Mouse (Mus musculus) neural tube, embryonic 12.5 days (tissue): ENCODE measurements at regions not wholly inside any gene's neighbourhood (a gene's known extent, or its start where the extent isn't known, plus 50 kb on each side); places are given as distances from the start of the nearest gene placed in this dataset.

Experiments
- ATAC-seq: fragments of 200-750 bp; cut with Nextera tagmentation; 2 replicates; pipeline ENCODE4 v1.8.0; 2017; ENCODE audit warnings: low read depth, mild to moderate bottlenecking, moderate TSS enrichment, moderate library complexity; ENCODE audit not compliant: low FRiP score
- H3K27ac ChIP-seq: fragments of 300-500 bp; sonication (generic); 2 replicates; pipeline ENCODE4 v1.5.1; 2016
- H3K27me3 ChIP-seq: fragments of 300-500 bp; sonication (generic); replicated peaks from 2 replicates; pipeline ENCODE4 v1.6.1; 2016; ENCODE audit warnings: mild to moderate bottlenecking
- H3K36me3 ChIP-seq: fragments of 300-500 bp; sonication (generic); 2 replicates; pipeline ENCODE4 v1.6.1; 2016; ENCODE audit warnings: mild to moderate bottlenecking
- H3K4me1 ChIP-seq: fragments of 300-500 bp; sonication (generic); 2 replicates; pipeline ENCODE4 v1.6.1; 2016
- H3K4me2 ChIP-seq: fragments of 300-500 bp; sonication (generic); replicated peaks from 2 replicates; pipeline ENCODE4 v1.6.1; 2016; ENCODE audit warnings: mild to moderate bottlenecking
- H3K4me3 ChIP-seq: fragments of 300-500 bp; sonication (generic); 2 replicates; pipeline ENCODE4 v1.5.1; 2016
- H3K9ac ChIP-seq: fragments of 300-500 bp; sonication (generic); 2 replicates; pipeline ENCODE4 v1.6.1; 2016; ENCODE audit warnings: mild to moderate bottlenecking
- H3K9me3 ChIP-seq: fragments of 300-500 bp; sonication (generic); 2 replicates; pipeline ENCODE4 v1.6.1; 2016; ENCODE audit warnings: mild to moderate bottlenecking
- WGBS: fragments of 180-500 bp; shearing (Covaris S2); methylation state at CpG from one replicate; pipeline ENCODE4 v1.1.7; 2016; 5-methylcytosine and 5-hydroxymethylcytosine counted together

DNA sequence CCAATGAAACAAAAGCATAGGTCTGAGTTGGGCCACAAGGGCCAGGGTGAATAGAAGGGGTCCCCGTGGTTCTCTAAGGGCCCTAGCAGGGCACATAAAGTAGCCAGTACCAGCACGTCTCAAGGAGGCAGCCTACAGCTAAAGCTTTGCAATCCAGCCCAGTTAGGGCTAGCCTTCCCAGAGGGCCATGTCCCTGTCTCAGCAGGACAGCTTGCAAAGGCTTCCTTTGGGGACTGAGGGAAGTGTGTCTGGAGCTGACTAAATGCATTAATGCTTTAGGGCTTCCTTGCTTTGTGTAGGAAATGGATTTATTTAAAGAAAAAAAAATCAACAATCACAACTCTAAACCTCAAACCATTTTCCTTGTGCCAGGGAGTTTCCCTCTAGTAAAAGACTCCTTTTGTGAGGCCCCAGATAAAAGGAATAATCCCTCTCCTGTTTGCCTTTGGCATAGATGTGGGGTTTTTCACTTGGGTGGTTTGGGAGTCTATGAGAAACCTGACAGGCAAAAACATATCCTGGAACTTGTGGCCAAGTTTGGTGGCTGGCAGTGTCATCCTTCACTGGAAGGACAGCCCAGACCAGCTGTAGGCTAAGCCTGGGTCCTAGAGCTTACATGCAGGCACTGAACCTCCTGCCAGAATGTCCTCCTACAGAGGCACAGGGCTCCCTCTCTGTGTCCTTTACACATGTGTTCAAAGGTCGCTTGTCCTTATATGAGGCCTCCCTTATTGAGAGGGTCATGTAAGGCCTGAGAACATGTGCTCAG is 197.7 kb upstream of the Cxcr4 start:
- Histone ChIP-seq H3K27ac (no peak overlapping the region), H3K4me3 (no peak overlapping the region), H3K36me3 (no peaks in the 10 kb centered on the region), H3K4me1 (no peaks in the 10 kb centered on the region), H3K4me2 (no peak overlapping the region), H3K9me3 (no peaks in the 10 kb centered on the region), H3K9ac (no peak overlapping the region), H3K27me3 (no peaks in the 10 kb centered on the region)
- 41% methylated on average over 3 of the region's 3 CpGs for WGBS
- ATAC-seq = no peak

DNA sequence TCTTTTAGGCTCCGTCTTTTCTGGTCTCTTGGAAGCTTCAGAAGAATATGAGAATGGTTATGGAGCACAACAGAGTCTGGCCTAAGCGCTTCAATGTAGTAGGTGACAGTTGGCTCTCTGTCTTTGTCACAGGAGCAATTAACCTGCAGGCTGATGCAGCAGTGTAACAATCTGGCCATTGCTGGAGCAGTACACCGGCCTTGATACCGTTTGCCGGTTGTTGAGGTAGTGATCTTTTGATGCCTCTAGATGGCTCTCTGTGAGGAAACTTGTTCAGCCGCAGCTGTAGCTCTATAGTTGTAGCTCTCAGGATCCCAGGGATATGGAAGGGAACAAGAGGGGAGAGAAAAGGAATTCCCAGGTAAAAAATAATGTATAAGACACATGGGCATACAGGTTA is 196.1 kb upstream of the Cxcr4 start:
- H3K27ac ChIP-seq = no peak overlapping the region
- no peaks in the 10 kb centered on the region for H3K4me1 ChIP-seq
- H3K36me3 ChIP-seq = no peaks in the 10 kb centered on the region
- H3K9me3 ChIP-seq = no peaks in the 10 kb centered on the region
- no peaks in the 10 kb centered on the region for H3K27me3 ChIP-seq
- H3K4me2 ChIP-seq = no peak overlapping the region
- ATAC-seq = no peak
- no peak overlapping the region for H3K9ac ChIP-seq
- WGBS = 39% methylated on average over 6 of the region's 6 CpGs
- H3K4me3 ChIP-seq = no peak overlapping the region

DNA sequence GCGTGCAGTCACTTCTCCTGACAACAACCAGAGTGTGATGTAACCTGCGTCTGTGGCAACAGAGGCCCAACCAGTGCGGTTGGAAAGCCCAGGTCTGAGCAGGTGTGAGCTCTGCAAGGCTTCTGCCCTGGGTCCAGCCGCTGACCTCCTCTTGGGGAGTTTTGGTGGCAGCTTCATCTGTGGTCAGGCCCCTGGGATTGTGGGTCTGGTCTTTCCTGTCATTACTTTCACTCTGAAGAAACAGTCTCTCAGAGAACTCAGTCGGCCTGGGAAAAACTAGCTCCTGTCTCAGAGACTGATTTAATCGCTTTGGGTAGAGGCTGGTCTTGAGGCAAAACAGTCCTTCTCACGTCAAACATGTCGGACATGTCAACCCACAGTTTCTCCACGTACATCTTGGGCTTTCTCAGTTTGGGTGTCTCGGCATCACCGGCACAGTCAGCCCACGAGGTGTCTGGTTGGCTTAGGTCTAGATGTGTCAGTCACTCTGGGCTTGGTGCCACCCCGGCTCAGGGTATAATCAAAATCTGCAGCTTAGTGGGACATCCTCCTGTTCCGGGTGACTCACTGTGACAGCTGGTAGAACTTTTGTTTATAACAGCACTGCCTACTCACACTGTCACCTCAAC is 195.0 kb upstream of the Cxcr4 start:
- ATAC-seq = no peak
- 91% methylated on average over 14 of the region's 14 CpGs for WGBS
- no peak overlapping the region for H3K4me2 ChIP-seq
- H3K4me1 ChIP-seq = no peaks in the 10 kb centered on the region
- no peak overlapping the region for H3K9ac ChIP-seq
- H3K27ac ChIP-seq = no peak overlapping the region
- H3K4me3 ChIP-seq = no peak overlapping the region
- no peaks in the 10 kb centered on the region for H3K27me3 ChIP-seq
- H3K9me3 ChIP-seq = no peaks in the 10 kb centered on the region
- no peaks in the 10 kb centered on the region for H3K36me3 ChIP-seq

DNA sequence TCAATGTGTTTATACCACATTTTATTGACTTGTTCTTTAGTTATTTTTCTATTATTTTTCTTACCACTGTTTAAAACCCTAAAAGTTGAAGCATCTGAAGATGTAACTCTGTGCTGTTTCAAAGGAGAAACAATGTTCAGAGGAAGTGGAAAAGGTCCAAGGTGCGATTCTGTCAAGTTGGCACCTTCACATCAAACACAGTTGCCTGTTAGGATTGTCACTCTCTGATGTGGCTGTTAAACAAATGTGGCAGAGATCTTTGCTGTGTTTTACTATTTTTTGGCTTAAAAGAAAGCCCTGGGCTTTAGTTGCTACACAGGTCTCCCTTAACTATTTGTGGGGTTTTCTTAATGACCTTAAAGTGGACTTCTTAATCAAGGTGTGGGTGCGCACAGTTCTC is 190.2 kb upstream of the Cxcr4 start:
- no peak for ATAC-seq
- H3K27me3 ChIP-seq = no peaks in the 10 kb centered on the region
- 85% methylated on average over 2 of the region's 2 CpGs for WGBS
- no peaks in the 10 kb centered on the region for H3K36me3 ChIP-seq
- H3K9me3 ChIP-seq = no peaks in the 10 kb centered on the region
- H3K4me2 ChIP-seq = no peak overlapping the region
- H3K9ac ChIP-seq = no peak overlapping the region
- H3K4me3 ChIP-seq = no peak overlapping the region
- no peak overlapping the region for H3K27ac ChIP-seq
- no peaks in the 10 kb centered on the region for H3K4me1 ChIP-seq

DNA sequence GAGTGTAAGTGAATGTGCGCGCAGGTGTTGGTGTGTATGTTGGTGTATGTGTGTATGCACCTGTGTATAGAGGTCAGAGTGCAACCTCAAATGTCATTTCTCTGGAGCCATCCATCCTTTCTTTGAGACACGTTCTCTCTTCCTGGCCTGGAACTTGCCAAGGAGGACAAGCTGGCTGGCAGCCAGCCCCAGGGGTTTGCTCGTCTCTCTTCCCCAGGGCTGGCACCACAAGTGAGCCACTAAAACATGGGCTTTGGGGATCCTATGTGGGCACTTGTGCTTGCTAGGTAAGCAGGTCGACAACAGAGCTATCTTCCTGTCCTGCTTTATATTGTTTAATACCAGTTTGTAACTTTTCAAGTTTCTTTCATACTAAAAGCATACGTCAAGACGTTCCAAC is 189.8 kb upstream of the Cxcr4 start:
- H3K36me3 ChIP-seq = no peaks in the 10 kb centered on the region
- H3K9ac ChIP-seq = no peak overlapping the region
- no peak overlapping the region for H3K27ac ChIP-seq
- WGBS = 77% methylated on average over 7 of the region's 7 CpGs
- H3K4me2 ChIP-seq = no peak overlapping the region
- H3K4me1 ChIP-seq = no peaks in the 10 kb centered on the region
- no peak for ATAC-seq
- no peak overlapping the region for H3K4me3 ChIP-seq
- no peaks in the 10 kb centered on the region for H3K27me3 ChIP-seq
- H3K9me3 ChIP-seq = no peaks in the 10 kb centered on the region

DNA sequence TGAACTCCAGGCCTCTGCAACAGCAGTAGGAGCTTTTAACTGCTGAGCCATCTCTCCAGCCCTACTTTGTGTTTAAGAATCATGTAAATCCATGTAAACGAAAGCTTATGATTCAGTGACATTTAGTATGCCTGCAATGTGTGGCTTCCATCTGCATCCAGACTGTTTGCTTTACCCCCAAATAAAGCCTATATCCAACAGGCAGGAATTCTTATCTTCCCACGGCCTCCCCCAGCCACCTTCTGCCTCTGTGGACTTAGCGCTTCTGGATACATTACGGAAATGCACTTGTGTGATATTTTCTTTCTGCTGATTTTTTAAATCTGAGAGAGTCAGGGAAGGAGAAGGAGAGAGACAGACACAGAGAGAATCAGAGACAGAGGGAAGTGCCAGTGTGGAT is 189.2 kb upstream of the Cxcr4 start:
- 95% methylated on average over 4 of the region's 4 CpGs for WGBS
- Histone ChIP-seq H3K4me2 (no peak overlapping the region), H3K4me1 (no peaks in the 10 kb centered on the region), H3K27ac (no peak overlapping the region), H3K9ac (no peak overlapping the region), H3K27me3 (no peaks in the 10 kb centered on the region), H3K36me3 (no peaks in the 10 kb centered on the region), H3K4me3 (no peak overlapping the region), H3K9me3 (no peaks in the 10 kb centered on the region)
- ATAC-seq = no peak

DNA sequence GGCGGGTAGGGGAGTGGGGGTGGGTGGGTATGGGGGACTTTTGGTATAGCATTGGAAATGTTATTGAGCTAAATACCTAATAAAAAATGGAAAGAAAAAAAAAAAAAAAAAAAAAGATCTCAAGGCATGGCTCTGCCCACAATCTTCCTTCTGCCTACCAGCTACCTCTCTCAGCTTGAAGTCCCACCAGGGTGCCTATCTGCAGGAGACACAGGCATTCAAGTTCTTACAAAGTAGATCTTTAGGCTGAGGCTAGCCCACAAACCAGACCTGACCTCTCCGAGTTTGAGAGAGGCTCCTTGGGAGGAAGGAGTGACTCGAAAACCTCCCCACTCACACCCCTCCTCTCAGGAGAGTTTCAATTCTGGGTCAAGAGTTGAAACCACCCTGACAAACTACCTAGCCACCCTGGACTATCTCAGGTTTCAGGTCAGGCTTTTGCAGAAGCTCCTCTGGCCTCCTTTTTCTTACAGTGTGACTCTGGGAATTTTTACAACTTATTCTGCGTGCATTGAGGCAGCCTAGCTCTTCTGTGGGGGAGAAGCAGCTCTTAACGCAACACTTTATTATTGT is 187.6 kb upstream of the Cxcr4 start:
- Histone ChIP-seq H3K4me3 (no peak overlapping the region), H3K27ac (no peak overlapping the region), H3K9me3 (no peaks in the 10 kb centered on the region), H3K4me1 (no peaks in the 10 kb centered on the region), H3K9ac (no peak overlapping the region), H3K36me3 (no peaks in the 10 kb centered on the region), H3K27me3 (no peaks in the 10 kb centered on the region), H3K4me2 (no peak overlapping the region)
- 88% methylated on average over 5 of the region's 5 CpGs for WGBS
- ATAC-seq = no peak

DNA sequence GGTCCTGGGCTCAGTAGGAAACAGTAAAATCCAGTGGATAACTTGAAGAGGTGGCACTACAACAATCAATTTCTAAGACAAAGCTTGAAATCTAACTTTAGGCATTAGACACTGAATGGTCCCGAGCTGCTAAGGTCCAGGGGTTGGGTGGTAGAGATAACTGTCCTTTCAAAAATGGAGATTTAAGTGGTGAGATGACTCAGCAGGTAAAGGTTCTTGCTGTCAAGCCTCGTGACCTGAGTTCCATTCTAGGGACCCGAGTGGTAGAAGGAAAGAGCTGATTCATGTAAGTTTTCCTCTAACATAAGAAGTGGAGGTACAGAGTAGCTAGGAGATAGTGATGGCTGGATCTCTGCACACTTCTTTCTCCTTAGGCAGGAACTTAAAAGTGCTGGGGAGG is 180.3 kb upstream of the Cxcr4 start:
- Histone ChIP-seq H3K4me2 (no peak overlapping the region), H3K4me3 (no peak overlapping the region), H3K9ac (no peak overlapping the region), H3K9me3 (no peaks in the 10 kb centered on the region), H3K27me3 (0 out of 2 replicates have a peak, but pooled peaks cover 2% of the 10 kb centered on the region), H3K4me1 (no peaks in the 10 kb centered on the region), H3K27ac (no peak overlapping the region), H3K36me3 (no peaks in the 10 kb centered on the region)
- 91% methylated on average over 3 of the region's 3 CpGs for WGBS
- no peak for ATAC-seq

DNA sequence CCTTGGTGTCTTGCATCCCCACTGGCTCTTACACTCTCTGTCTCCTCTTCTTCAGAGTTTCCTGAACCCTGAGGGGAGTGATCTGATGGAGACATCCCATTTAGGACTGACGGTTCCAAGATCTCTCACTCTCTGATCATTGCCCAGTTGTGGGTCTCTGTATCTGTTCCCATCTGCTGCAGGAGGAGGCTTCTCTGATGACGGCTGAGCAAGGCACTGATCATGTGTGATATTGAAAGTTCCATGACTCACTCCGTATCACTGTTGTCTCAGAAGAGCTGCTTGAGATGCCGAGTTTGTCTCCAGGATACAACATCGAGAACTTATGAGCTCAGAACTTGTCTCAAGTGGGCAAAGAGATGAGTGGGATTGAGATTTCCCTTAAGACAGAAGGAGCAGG is 178.7 kb upstream of the Cxcr4 start:
- Histone ChIP-seq H3K4me3 (no peak overlapping the region), H3K27me3 (0 out of 2 replicates have a peak, but pooled peaks cover 2% of the 10 kb centered on the region), H3K36me3 (no peaks in the 10 kb centered on the region), H3K9ac (no peak overlapping the region), H3K9me3 (no peaks in the 10 kb centered on the region), H3K4me1 (no peaks in the 10 kb centered on the region), H3K27ac (no peak overlapping the region), H3K4me2 (no peak overlapping the region)
- ATAC-seq = no peak
- WGBS = 93% methylated on average over 5 of the region's 5 CpGs

DNA sequence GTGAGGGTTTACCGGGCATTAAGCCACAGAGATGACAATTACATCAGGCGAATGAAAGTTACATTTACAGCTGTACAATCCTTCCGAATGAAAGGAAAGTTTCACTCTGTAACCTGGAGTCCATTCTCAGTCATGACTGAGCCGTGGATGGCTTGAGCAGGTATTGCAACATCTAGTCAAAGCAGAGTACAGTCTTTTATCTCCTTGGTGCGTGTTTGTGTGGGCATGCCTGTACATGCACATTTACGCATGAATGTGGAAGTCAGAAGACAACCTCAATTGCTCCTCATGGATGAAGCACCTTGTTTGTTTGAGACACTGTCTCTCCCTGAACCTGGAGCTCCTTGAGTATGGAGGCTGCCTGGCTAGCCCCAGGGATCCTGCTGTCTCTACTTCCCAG is 175.9 kb upstream of the Cxcr4 start:
- Histone ChIP-seq H3K4me1 (no peaks in the 10 kb centered on the region), H3K27ac (no peak overlapping the region), H3K27me3 (peaks cover 14% of the 10 kb centered on the region; the same call in 1 of the 2 replicates), H3K9ac (no peak overlapping the region), H3K4me2 (no peak overlapping the region), H3K9me3 (no peaks in the 10 kb centered on the region), H3K36me3 (no peaks in the 10 kb centered on the region), H3K4me3 (no peak overlapping the region)
- WGBS = 93% methylated on average over 6 of the region's 6 CpGs
- ATAC-seq = no peak

DNA sequence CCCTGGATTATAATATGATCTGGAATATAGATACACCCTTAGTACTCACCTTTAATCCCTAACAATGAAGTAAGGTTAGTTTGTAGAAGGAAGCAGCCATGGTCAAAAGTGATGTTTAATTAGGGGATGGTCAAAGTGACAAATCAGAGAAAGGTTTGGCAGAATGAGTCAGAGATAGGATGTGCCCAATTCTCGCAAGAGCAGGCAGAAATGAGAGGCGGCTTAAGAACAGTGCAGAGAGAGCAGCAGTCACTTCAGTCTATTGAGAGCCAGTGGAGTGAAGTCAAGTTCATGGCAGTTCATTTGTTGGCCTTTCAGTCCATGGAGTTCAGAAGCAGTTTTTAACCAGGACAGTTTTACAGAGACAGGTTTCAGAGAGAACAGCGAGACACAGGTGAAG is 175.3 kb upstream of the Cxcr4 start:
- WGBS = 88% methylated on average over 3 of the region's 3 CpGs
- H3K36me3 ChIP-seq = no peaks in the 10 kb centered on the region
- ATAC-seq = no peak
- no peak overlapping the region for H3K4me3 ChIP-seq
- H3K9ac ChIP-seq = no peak overlapping the region
- no peaks in the 10 kb centered on the region for H3K4me1 ChIP-seq
- no peak overlapping the region for H3K27ac ChIP-seq
- no peak overlapping the region for H3K4me2 ChIP-seq
- H3K9me3 ChIP-seq = no peaks in the 10 kb centered on the region
- peaks cover 14% of the 10 kb centered on the region; the same call in 1 of the 2 replicates for H3K27me3 ChIP-seq

DNA sequence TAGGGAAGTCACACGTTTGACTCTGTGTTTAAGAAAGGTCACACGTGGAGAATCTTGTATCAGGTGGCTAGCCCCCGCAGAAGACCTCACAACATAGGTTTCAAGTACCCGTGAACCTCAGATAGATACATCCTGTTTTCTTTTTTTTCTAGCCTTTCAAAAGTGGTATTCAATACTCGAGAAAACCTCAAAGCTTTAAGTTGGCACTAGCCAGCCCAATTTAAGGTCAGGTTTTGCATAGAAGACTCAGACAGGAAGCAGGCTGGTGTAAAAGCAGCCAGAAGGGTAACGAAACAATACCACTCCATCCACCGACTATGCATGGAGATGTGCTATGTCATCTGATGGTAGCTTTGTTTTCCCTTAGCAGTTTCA is 174.8 kb upstream of the Cxcr4 start:
- no peaks in the 10 kb centered on the region for H3K36me3 ChIP-seq
- no peak overlapping the region for H3K4me3 ChIP-seq
- no peak overlapping the region for H3K27ac ChIP-seq
- ATAC-seq = no peak
- no peak overlapping the region for H3K9ac ChIP-seq
- H3K4me2 ChIP-seq = no peak overlapping the region
- H3K4me1 ChIP-seq = no peaks in the 10 kb centered on the region
- no peaks in the 10 kb centered on the region for H3K9me3 ChIP-seq
- peaks cover 14% of the 10 kb centered on the region; the same call in 1 of the 2 replicates for H3K27me3 ChIP-seq
- 87% methylated on average over 7 of the region's 7 CpGs for WGBS
